Mouse (Mus musculus) layer of hippocampus, postnatal 25 days (tissue): Measurements from ENCODE around the gene Cald1. TPM values are rescaled to one million over a fixed set of nuclear protein-coding genes. Genes with fewer than 3 reads are reported as not detected.

Source experiments
- DNase-seq, 2 experiments: peaks; one replicate each; pipeline ENCODE4 v3.0.0; 2022; ENCODE audit warnings: mixed read lengths in 2 of 2, low spot score in 1 of 2; ENCODE audit errors: extremely low spot score in 1 of 2
- total RNA-seq, 2 experiments: library from RNA; stranded (reverse); gene quantifications; 2 replicates each; pipeline ENCODE4 v1.2.3; 2021

Gene Cald1
- total RNA-seq, 2 experiments from 2014 or later: 25.4 to 34.4 TPM

- DNase-seq: no peak
Measured at GRCm38 (mm10) chr6:34609892-34610829, 11.9 kb downstream of the Cald1 start.

DNA sequence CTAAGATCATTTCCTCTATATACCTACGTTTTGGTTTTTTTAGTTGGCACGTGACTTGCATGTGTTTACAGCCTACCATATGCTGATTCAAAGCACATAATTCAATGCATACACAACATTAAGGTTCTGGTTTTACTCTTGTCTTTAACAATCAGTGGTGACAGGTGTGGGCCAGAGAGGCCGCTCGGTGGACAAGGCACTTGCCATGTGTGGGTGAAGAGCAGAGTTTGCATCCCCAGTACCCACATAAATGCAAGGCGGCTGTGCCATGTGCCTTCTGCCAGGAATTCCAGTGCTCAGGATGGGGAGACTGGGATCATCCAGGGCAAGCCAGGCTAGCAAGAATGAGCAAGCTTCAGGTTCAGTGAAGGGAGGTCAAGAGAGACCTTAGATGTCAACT lies 14.8 kb downstream of the Cald1 start:
- no peak for DNase-seq

DNA sequence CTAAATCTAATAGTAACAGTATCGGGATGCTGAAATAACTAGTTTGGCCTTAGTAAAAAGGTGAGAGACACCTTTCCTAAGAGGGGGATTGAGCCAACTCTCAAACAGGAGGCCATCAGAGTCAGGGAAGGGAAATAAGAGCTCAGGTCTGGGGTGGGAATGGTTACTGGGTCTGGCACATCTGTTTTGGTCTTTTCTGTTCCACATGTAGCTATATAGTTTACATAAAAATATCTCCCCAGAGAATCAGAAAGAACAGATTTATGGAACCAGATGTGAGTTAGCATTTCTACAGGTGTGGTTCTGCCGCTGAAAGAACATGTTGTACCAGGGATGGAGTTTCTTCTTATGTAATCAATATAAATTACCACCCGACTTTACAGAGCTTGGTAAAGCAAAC lies 17.1 kb downstream of the Cald1 start:
- no peak for DNase-seq

DNA sequence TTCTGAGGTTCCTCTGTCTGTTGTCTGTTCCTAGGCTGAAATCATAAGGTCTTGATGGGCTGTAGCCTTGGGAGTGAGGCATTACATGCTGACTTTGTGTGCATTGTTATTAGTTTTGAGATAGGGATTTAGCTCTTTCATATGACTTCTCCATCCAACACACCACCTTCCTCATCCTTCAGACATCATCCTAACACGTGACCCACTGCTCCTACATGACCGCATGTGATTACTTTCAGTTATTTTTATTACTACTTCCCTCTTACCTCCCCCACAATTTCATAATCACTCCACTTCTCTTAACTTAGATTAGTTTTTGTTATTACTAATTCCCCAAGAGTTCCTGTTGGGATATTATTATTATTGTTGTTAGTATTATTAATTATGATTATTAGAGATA lies 21.2 kb downstream of the Cald1 start:
- DNase-seq: no peak

DNA sequence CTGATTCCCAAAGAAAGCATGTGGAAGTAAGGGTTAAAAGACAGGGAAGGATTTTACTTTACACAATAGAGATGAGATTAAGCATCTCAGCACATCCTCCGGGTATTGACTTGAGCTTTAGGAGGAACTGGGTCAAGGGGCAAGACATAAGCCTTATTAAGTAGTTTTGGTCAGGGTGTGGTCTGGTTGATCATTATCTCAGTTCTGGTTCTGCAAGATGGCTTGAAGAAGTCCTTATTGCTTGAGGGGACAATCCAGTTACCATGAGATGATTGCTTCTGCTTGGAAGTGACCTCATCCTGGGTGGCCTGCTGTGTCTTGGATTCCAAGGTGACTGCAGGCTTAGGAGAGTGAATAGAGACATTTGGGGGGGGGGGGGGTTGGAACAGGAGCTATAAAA lies 21.9 kb downstream of the Cald1 start:
- DNase-seq: no peak

DNA sequence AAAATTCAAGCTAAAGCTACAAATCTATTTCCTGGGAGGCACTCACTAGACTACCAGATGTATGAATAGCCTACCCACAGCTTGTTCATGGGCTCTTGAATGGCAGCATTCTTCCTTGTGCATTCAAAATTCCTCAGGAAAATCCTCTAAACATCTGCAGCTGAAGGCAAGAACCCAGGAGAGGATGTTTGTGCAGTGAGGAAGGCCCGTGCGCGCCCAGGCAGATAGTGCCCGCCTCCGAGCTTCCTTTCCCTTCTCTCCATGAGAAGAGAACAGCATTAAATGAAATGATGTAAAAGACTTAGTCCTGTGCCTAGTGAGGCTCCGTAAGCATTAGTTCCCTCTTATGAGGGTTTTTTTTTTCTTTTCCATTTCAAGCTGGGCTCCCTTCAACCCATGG lies 24.6 kb downstream of the Cald1 start:
- no peak for DNase-seq

DNA sequence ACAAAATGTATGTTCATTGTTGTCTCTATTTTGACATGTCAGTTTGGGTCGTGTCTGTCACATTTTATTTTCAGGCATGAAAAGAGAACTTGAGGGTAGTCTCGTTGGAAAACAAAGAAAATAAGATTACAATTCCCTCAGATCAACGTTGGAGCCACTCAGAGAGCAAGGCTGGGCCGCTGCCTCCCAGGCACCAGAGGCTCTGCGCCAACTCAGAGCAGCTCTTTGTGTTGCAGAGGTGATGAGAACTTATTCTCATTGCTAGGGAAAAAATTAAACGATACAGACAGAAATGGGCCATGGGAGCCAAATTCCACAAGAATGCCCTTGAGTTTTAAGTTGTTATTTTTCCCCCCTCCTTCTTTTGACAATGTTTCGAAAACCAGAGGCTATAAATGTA lies 25.0 kb downstream of the Cald1 start:
- no peak for DNase-seq

- DNase-seq: no peak
Measured at GRCm38 (mm10) chr6:34624536-34624935, 26.2 kb downstream of the Cald1 start.

DNA sequence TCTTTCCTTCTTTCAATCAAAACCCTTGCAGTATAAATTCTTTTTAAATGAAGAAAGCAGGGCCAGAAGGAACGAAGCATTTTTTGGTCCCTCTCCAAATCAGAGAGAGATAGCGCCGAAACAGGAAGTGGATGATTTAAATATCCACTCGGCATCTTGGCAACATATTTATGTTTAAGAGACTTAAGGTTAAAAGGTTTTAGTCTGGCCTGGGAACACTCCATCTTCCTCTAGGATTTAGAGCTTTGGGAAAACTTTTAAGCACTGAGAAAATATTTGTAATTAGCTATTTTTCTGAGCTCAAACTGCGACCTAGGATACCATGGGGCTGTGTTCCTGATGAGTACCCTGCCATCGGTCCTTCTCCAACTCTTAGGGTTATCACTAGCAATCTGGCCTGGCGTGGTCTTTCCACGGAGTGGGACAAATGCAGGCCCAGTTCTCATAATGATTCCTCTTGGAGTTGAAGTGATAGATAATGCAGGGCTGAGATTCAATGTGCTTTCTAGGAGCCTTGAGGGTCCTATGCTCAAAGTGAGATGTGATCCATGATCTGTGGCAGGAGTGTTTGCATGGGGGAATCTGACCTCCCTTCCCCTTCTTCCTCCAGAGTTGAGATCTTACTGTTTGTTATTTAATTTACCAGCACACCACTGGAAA lies 28.4 kb downstream of the Cald1 start:
- no peak for DNase-seq

DNA sequence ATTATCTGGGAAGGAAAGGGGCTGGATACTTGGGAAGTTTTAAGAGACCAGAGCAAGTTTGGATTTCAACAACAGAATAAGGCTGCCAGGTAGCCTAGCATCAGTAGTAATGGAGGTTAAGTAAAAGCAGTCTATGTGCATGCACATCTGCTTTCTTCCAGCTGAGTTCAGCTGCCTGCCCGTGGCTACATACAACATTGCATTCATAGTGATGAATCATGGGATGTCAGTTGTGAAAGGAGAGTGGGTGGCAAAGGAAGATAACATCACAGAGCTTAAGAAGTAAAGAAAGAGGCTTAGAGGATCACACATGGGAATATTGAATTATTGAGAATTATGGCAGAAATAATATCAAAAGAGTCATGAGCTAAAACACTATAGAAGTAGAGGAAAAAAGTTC lies 29.8 kb downstream of the Cald1 start:
- DNase-seq: no peak

GRCm38 (mm10) chr6:34633776-34634175 lies 35.5 kb downstream of the Cald1 start:
- no peak for DNase-seq

DNA sequence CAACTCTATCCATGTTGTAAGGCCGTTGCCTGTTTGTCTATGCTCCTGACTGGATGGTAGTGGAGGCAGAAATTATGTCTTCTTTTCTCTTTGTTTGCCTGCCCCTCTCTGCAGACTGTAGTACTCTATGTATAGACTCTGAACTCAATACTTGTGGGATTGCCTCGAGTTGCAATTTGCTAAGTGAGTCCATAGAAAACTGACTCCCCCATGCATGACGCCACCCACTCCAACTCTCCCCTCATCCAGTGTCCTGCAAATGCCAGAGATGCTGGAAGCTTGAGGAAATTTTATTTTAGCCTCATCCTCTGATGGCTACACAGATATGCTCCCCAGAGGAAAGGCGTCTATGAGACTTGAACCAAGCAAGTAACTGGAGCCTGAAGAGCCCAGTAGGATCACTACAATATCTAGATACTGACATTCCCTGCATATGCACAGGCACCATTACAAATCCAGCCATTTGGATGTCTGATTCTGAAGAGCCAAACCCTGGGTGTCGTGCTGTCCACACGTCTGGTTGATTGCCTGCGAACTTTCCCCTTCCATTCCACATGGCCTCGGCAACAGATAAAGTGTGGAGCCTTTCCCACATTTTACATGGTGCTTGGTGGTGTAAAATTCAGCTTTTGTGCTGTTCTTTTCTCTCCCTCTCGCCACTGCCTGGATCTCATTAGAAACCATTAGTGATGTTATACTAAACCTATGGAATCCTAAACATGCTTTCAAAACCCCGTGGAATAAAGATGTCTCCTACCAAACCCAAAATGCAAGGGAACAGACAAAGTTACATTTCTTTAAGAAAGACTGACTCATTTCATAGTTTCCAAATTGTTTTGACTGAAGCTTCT lies 39.5 kb downstream of the Cald1 start:
- no peak for DNase-seq

DNA sequence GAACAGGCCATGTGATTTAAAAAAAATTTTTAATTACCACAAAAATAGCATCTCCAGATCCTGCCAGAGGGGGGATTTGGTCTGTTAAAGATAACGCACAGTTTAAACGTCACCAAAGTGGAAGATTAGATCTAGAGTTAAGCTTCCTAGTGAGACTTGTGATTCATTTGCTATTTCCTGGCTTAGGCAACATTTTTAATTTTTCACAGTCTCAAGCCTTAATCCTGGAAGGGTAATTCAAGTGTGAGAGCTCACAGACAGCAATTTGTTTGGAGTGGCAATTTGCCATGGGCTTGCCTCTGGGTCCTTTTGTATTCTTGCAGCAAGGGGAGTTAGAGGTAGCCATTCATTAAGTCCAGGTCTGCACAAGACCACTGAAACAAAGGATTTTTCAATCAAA lies 40.4 kb downstream of the Cald1 start:
- DNase-seq: no peak

GRCm38 (mm10) chr6:34640226-34640625 lies 41.9 kb downstream of the Cald1 start:
- no peak for DNase-seq

DNA sequence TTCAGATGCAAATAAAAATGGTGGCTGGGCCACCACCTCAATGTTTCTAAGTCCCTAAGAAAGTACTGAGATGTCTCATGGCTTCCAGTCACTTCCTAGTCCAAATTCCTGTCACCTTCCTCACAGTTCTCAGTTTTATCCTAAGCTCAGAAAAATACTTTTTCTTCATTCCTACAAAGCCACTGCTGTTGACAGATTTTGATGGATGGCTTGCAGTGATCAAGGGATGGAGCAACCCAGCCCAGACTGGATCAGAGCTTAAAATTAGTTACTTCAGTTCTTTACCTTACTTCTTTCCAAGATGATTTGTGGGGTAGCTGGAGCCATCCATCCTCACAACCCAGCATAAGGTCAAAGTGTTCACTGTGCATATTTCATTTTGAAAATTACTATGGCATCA lies 42.8 kb downstream of the Cald1 start:
- DNase-seq: no peak

- no peak for DNase-seq
Measured at GRCm38 (mm10) chr6:34642075-34642547, 43.8 kb downstream of the Cald1 start.

DNA sequence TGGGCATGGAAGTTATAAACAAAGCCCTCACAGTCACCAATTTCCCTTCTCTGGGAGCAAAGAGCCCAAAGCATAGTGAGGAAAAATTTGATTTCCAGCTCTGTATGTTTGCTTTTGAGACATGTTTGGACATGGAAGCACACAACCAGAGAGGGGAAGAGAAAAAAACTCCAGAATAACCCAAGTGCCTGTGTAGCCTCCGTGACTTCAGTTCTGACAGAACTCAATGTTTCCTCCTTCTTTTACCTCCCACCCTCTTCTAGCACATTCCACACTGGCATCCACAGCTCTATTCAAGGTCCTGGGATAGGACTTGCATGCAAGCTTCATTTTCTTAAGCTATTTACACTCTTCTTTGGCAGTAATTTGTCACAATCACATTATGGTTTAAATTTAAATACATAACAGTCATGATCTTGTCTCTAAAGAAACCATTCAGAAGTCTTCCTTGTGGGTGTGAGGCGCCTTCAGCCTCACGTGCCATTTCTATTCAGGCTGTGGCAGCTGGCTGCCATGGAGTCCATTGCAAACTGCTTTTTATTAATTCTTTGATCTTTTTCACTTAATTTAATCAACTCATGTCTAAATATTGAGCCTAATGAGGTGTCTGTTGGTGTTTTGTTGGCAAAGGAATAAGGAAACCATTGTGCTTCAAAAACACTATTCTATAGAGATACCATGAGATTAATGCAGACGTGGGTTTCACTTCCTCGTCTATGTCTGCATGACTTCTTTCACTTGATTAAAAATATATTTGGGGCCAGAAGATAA lies 49.9 kb downstream of the Cald1 start:
- DNase-seq: no peak

DNA sequence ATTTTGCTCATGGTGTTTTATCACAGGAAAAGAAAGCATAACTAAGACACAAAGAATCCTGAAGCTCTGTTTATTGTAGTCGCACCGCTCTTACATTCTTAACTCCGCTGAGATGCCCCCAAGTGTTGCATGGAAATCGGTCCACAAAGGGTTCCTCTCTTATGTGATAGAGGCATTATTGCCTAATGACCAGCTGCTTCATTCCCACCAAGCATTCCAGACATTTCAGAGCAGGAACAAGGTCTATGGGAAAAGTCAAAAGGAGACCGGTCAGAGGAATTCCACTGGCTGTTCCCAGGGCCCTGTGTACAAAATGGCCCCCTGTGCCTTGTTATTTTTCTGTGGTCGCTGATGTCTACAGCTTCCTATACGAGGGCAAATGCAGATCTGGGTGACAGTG lies 53.0 kb downstream of the Cald1 start:
- no peak for DNase-seq

- no peak for DNase-seq
Measured at GRCm38 (mm10) chr6:34655719-34656118, 57.4 kb downstream of the Cald1 start.

DNA sequence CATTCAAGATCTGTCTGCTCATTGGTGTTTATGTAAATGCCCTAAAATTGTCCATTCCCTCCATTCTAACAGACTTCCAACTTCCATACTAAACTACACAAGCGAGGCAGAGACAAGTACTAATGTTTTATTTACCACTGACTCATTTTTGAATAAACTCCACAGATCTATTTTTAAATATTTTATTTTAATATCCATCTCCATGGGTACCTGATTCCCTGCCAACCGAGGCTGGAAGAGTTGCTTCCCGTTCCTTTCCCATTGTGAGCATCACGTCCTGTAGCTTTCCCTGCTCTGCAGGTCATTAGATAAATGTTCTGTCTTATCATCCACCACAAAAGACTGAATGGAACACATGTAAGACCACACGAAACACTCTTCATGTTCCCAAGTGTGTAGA lies 60.5 kb downstream of the Cald1 start:
- no peak for DNase-seq
